Mouse (Mus musculus) thymus, postnatal 36 days (tissue): ENCODE data around the gene Aars2.

Experiments used
- DNase-seq, 2 experiments: peaks; one replicate each; pipeline ENCODE4 v3.0.0; 2022; ENCODE audit warnings: mixed read lengths in 2 of 2

The Aars2 gene

DNA sequence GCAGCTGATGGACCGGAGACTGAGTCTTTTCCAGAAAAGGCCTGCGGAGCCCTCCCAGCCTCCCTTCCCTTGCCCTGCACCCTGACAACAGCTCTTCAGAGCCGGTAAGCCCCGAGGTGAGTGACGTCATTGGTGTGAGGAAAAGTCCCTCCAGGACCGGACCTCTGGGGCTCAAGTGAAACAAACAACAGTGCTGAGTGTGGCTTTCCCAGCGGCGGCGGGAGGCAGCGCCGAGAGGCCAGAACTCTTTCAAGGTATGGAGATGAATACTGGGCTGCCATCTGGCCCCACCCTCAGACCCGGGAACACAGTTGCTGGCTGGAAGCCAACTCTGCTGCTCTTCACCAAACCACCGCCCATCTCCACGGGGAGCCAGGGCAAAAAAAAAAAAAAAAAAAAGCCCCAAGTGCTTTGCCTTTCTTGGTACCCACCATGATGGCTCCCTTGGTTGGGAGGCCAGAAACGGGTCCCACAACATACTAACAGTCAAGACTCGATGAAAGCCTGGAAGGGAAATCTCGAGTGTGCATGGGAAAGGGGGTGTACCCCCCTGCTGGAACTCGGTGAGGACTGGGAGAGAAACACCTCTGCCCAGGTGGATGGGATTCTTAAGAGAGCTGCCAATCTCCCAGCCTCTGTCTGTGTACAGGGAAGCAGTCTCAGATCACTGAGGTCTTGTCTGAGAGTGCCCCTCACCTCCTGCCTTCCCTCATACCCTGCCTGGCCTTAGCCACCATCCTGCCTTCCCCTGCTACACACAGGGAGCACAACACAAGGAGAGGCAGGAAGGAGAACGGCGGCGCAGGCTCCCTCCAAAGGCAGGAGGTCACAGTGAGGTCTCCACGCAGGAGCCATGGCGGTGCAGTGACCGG lies 37.6 kb downstream of the Aars2 start:
- no peak for DNase-seq

DNA sequence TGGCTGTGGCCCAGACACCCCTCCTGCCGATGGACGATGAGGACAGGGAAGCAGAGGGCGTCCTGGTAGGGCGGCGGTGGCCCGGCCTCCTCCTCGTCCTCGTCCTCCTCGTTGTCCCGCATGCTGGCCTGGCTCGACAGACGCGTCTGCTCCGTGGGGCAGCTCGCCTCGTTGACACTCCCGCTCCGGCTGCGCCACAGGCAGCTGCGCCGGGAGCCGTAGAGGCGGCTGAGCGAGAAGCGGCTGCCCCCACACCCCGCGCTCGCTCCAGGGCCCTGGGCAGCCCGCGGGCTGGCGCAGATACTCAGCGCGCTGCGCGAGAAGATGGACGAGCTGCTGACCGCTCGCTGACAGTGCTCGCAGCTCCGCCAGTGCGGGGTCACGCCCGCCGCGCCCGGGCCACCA lies 38.2 kb downstream of the Aars2 start:
- DNase-seq = no peak

DNA sequence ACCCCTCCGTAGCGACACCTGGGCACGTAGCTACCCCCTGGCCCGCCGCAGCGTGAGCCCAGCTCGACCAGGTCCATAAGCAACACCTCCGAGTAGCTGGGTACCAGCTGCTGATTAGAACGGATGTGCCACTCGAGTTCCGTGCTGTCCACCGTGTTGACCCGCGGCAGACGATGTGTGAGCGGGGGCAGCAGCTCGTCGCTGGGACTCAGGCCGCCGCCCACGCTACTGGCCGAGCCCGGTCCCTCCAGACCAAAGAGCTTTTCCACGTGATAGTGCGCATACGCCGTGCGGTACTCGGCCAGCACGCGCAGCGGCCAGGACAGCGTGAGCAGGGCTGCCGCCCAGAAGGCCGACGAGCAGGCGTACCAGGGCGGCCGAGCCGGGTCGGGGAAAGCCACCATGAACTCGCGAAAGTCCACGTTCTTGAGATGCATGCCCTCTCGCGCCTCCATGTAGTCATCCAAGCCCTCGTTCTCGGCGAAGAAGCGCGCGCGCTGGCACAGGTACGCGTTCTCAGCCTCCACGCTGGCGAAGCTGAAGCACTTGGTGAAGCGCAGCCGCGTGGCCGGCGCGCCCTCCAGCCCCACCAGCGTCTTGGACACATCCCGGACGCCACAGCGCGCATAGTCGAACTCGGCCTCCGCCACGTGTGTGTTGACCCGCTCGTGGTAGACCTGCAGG lies 38.8 kb downstream of the Aars2 start:
- no peak for DNase-seq

DNA sequence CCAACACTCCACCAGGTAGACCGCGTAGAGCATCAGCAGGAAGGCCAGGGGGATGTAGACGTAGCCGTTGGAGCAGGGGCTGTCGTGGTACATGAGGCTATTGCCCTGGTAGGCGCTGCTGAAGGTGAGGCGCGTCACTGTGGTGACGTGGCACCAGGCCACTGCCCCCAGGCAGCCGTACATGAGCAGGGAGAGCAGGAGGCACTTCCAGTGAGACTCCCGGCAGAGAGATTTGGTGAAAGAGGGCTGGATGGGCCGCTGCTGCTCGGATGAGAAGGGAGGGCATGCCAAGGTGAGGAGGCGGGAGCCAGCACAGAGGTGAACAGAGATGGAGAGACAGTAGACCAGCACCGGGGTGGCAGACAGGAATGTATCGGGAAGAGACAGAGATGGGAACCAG lies 40.3 kb downstream of the Aars2 start:
- no peak for DNase-seq

DNA sequence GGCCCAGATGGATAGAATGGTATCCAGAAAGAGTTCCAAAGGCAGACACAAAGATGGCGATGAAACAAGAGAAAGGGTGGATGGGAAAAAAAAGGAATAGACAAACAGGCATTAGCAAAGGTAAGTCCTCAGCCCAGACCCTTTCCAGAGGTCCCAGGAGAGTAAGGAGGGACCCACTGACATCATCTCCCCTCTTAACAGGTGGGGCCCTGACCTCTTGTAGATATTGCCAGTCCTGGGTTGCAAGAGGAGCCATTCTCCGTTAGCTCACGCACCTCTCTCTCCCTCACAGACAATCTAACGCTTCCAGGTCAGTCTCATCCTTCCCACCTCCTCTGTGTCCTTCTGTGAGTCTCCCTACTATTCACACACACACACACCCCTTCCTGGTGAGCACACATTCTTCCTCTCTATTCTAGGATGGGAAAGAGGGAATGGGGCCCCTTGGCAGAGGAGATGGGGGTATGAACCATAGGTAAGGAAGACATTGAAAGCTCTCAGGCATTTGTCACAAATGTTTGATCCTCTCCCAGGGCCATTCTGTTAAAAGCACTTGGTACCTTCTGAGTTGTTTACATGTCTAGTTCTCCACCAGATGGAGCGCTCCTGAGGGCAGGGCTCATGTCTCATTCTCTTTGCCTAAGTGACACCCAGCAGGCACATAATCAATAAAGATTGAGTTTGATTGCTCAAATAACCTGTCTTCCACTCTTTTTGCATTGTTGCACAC lies 41.0 kb downstream of the Aars2 start:
- no peak for DNase-seq

DNA sequence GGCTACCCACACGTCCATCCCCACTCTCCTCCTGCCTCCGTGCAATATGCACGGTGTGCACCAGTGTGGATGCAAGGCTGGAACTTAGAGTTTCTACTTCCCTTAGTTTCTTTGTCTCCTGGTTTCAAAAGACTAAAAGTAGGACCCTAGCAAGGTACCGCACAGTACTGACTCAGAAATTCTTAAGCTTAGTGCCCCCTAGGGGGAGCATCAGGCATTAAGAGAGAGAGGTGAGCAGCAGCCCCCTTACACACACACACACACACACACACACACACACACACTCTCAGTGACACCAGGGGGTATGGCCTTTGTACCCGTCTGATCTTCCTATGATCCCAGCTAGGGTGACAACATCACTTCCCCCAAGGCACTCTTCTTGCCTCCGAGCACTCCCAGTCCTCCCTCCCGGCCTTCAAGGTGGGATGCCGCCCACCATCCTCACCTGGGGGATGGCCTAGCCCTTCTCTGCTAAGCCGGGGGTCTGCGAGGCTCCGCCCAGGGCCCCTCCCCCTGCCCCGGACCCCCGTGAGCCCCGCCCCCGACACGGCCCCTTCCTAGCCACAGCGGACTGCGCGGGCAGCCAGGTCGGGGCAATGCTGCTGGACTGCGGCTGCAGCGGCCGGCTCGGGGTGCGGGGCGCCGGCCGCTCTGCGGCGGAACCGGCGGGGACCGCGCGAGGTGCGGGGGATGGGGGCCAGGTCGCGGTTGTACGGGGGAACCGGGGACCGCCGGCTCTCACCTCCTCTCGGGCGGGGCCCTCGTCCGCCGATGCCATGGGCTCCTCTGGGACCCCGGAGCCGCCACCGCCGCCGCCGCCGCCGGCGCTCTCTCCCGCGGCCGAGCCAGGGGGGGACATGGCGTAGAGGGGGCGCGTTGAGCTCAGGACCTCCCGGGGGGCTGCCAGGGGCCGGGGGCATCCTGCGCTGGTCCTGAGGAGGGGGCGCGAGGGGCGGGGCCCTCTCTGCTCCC lies 42.2 kb downstream of the Aars2 start:
- peak; percentile 46 to 55 for DNase-seq

DNA sequence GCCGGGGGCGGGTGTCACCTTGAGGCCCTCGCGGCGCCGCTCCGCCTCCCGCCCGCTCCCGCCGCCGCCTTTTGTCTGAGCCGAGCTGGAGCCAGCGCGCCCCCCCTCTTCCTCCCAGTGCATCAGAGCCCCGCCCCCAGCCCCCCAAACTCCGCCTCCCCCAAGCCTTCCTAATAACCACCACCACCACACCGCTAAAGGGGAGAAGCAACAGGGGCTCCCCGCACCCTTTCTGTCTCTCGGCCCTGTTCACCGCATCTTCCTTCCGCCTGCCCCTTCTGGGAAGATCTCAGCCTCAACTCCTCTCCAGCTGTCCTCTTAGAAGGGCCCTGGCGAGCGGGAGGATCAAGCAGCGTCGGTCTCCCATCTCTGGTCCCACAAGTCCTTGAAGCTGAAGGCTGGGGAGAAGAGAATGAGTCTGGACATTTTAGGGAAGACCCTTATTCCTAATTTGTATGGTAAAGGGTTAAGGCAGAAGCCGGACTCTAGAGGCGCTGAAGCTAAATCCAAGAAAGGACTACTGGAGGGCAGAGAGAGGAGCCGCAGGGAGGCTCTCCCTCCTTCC lies 43.1 kb downstream of the Aars2 start, which contains the start of gene Tmem151b:
Tmem151b (minus strand) TSS at position 61 of the 565 bp plus-strand sequence.
- DNase-seq = peak; percentile 50 to 73

DNA sequence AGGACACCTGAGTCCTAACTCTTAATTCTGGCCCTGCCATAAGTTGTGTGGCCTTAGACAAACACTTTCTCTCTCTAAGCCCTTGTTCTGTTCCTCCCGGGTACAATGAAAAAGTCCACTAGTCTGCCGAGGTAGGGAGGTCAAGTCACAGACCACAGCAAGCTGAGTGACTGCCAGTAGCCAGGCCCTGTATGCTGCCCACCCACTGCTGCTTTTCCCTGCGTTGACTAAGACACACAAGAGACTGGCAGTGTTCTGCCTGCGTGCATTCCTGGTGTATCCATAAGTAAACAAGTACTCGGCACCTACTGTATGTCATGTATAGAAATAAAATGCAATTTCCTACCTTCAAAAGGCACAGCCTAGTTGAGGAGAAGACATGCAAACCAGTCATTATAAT lies 43.6 kb downstream of the Aars2 start:
- DNase-seq = no peak

DNA sequence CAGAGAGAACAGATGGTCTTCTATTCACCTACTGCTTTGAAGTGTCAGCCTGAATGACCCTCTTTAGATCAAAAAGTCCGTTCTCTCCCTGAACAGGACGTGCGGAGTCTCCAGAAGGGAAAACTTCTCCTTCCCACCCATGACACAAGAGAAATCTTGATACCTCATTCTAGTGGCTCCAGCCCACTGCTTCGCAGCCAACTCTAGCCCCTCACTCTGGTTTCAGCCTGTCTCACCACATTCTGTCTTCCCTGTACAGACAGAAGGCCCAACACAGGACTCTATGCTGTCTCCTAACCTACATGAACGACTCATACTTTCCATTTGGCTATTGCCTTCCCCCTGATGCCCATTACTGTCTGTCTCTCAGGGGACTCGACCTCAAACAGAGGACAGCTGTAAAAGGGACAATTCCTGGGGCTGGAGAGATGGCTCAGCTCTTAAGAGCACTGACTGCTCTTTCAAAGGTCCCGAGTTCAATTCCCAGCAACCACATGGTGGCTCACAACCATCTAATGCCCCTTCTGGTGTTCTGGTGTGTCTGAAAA lies 44.7 kb downstream of the Aars2 start:
- no peak for DNase-seq

DNA sequence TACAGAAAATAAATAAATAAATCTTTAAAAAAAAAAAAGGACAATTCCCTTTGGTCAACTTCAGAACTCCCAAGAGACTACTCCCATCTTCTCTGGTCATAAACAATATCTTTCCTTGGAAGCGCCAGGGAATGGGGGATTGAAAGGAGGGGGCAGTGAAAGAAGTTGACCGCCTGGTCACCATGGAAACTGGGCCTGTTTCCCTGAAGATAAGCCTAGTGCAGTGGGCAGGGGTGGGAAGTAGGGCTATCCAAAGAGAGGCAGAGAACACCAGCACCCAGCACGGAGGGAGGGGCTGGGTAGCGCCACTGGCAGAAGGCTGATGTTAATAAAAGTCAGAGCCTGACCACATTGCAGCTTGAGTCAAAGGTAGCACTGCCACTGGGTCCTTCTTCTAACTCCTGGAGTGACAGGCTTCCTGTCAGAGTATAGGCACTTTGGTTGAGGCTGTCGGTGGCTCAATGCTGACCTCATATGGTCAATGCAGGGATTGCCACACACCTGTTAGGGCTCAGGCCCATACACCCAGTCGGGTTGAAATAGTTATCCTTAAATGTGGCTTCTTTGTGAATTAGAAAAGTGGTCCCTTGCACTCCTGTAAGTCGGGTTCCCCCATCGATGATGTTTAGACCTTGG lies 45.3 kb downstream of the Aars2 start:
- DNase-seq = peak; percentile 86 to 87

DNA sequence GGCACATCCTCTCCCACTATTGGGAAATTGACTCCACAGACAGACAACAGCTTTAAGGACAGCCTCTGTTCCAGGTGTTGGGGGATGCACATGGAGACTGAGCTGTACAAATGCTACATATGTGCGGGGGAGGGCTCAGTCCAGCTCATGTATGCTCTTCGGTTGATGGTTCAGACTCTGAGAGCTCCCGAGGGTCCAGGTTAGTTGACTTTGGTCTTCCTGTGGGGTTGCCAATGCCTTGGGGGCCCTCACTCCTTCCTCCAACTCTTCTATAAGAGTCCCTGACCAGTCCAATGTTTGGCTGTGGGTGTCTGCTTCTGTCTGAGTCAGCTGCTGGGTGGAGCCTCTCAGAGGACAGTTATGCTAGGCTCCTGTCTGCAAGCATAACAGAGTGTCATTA lies 46.4 kb downstream of the Aars2 start:
- no peak for DNase-seq

DNA sequence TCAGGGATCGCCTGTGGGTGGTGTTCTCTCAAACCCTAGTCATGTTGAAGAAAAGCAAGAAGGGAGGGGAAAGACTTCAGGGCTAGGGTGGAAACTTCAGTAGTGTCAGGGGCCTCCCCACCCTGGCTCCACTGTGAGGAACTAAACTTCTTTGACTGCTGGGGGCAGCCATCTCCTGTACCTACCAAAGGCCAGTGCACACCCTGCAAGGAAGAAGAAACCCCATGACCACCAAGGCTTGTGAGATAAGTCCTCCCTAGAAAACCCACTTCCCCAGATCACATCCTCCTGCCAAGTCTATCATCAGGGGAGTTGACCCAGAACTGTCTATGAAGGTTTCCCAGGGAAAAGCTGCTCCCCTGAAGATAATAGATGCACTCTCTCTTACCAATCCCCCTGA lies 47.8 kb downstream of the Aars2 start:
- DNase-seq = peak in 1 of 2 experiments; percentile 10

DNA sequence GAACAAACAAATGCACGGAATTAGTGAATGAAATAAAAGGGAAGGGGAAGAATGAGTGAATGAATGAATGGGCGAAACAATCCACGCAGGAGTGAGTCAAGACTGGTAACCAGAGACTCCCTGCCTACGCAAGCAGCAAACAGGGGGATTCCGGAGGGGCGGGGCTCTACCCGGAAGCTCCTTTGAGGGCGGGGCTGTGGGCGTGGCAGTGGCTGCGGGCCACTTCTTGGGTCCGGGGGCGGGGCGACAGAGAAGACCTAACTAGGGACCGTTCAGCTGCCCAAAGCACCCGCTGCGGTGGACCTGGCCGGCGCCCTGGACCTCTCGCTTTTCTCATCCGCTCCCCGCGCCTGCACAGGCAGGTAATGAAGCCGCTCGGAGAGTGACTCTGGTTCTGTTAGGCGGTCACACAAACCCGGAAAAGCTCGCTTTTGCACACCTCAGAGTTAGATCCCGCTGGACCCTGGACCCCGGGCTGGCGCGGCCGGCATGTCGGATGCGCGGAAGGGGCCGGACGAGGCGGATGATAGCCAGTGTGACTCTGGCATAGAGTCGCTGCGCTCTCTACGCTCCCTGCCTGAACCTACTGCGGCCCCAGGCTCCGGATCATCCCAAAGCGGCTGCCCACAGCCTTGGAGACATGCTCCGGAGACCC lies 48.9 kb downstream of the Aars2 start, which contains the start of gene Nfkbie:
Nfkbie (plus strand) TSS at position 252 of the 655 bp plus-strand sequence.
- peak; percentile 98 to 99 for DNase-seq

DNA sequence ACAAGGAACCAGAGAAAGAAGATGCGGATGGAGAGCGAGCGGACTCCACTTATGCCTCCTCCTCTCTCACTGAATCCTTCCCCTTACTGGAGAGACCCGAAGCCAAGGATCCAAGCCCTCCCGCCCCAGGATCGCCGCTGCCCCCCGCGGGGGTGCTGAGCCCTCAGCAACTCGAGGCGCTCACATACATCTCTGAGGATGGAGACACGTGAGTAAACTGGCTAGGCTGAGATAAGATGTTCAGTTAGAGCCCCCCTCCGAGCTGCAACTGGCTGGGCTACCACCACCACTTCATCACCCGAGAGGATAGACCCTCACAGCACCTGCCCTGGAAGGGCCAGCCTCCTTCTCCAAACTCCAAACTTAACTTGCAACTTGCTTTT lies 49.5 kb downstream of the Aars2 start:
- peak in 1 of 2 experiments; percentile 50 for DNase-seq

DNA sequence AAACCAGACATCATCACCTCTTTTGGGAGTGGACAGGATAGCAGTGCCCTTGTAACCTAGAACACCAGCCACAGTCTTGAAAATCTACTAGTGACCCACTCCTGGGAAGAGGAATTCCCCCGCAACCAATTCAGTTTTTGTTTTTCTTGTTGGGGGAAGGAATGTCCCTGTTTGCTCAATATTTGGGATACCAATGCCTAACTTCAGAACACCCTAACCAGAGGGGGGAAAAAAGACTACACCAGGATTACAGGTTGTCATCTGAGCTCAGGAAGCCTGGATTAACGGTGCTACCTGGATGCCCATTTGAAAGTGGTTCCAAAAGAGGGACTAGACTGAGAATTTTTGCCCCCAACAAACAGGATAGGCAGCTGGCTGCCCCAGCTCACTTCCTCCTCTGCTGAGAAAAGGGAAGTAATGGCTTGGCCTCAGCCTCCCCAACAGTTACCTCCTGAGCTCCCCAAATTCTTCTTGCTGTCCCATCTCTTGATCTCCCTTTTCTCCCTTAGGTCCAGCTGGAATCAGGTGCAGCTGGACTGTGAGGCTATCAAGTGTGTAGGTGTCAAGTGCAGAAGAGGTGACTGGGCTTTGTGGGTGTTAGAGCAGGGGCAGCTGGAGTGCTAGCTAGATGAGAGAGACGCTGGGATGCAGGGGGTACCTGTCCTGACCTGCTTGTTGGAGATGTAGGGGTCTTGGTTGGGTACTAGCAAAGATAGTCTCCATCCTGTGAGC lies 50.0 kb downstream of the Aars2 start:
- peak in 1 of 2 experiments; percentile 40 for DNase-seq

DNA sequence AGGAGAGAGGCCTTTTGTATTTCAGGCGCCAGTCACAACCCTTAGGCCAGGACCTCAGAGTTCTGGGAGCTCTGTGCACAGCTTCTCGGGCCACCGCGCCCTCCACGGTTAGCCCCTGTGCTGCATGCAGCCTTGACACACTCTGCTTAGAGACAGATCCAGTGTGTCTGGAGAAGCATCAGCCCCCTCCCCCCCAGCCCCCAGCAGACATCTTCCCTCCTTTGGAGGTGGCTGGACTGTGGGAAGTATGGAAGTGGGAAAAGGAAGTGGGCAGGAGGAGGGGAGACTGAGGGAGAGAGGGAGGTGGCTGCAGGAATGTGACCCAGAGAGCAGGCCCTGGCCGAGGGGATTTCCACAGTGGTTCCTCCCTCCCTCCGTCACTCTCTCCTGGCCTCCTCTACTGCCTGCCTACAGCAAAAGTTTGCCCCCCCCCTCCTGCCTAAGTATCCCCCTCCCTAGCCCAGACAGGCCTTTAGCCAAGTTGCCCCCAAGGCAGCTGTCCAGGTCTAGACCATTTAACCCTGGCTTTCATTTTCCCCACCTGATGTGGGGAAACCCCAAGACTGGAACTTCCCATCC lies 50.7 kb downstream of the Aars2 start:
- peak; percentile 53 to 63 for DNase-seq

DNA sequence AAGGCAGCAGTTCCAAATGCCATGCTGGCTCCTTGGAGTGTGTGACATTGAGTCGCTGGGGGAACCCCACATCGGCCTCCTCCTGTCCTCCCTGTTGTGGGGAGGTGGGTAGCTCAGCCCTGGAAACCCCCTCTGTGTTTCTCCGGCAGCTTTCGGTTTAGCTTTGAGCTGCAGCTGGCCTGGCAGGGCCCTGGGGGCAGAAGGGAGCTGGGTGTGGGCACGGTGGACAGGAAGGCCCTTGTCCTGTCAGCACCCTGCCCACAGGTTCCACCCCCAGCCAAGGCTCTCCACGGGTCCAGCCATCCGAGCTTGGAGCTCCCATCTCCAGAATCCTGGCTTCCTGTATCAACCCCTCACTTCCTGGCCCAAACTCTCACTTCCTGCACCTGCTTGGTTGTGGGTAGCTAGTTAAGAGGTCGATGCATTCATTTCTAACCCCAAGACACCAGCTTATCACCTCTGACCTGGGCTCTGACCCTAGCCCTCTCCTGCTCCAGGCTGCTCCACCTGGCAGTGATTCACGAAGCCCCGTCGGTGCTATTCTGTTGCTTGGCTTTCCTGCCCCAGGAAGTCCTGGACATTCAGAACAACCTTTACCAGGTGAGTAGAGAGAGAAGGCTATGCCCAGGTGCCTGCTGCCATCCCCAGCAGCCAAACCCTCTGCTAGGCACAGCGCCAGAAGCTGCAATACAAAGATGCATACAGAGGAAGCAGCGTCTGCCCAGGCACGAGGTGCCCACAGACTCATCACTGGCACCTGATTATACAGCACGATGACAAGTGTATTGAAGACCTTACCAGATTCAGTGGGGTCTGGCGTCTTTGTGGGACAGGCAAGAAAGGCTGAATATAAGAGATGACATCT lies 51.6 kb downstream of the Aars2 start:
- peak; percentile 52 to 63 for DNase-seq
